Mouse (Mus musculus) heart, adult 2 months (tissue): ENCODE data around the gene Slfn8.

Experiments used
- CTCF ChIP-seq: fragments of 200-600 bp; IDR thresholded peaks from 2 replicates; pipeline ENCODE4 v1.8.1; 2022; ENCODE audit warnings: antibody characterized with exemption, mild to moderate bottlenecking, moderate library complexity
- EP300 ChIP-seq: fragments of 200-500 bp; IDR thresholded peaks from 2 replicates; pipeline ENCODE4 v1.6.1; 2011; ENCODE audit warnings: low read depth, low read length, control low read depth; ENCODE audit not compliant: insufficient read depth
- POLR2A ChIP-seq: fragments of 200-500 bp; IDR thresholded peaks from 2 replicates; pipeline ENCODE4 v1.6.1; 2011; ENCODE audit warnings: mild to moderate bottlenecking, low read depth, low read length, control low read depth; ENCODE audit not compliant: insufficient read depth

DNA sequence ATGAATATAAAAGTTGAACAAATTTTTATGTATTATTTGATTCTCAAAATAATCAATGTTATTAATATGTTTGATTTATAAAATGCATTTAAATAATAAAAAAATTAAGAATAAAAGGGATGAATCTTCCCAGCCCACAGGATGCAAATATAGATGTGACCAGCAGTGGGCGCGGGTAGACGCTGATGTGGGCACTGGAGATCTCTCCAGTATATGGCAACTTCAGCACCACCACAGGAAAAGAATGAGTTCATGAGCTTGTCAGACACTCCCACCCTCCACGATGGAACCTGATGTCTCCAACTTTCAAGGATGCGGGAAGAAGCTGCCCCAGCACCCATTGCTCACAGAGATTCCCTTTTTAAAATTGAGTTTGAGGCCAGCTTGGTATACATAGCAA, 37.3 kb upstream of the Slfn8 start:
- TF ChIP-seq CTCF (peak; percentile 98), POLR2A (no peak), EP300 (peak; percentile 89)
